Mouse (Mus musculus): Measurements from ENCODE around the gene Hist1h4f. TPM values are rescaled to one million over a fixed set of nuclear protein-coding genes. Genes with fewer than 3 reads are reported as not detected.
"Not testable (repeated sequence)": the region's sequence is repeated elsewhere in the genome, so short reads cannot be mapped to it uniquely, and the experiment has no call there.

Hist1h4f gene
- total RNA-seq, 2 experiments from 2014 or later = 150 to 167 TPM

GRCm38 (mm10) chr13:23554925-23555838, 3.7 kb upstream of the Hist1h4f start:
- peak overlapping the region; percentile 62 for H3K4me3 ChIP-seq
- DNase-seq (ENCODE audit: low spot score in 2 of 2) = peak; percentile 75 to 82
- peak overlapping the region; percentile 78 for H3K27ac ChIP-seq
- TF ChIP-seq CTCF (conservative IDR thresholded peaks at IDR 0.05) = no peak

GRCm38 (mm10) chr13:23554393-23554792, 2.9 kb upstream of the Hist1h4f start:
- peak overlapping the region; percentile 78 for H3K27ac ChIP-seq
- no peak for DNase-seq (ENCODE audit: low spot score in 2 of 2)
- H3K4me3 ChIP-seq = peak overlapping the region; percentile 62

GRCm38 (mm10) chr13:23552962-23553361, 1.5 kb upstream of the Hist1h4f start, which contains the start of gene Hist1h1d:
Gene Hist1h1d (plus strand): TSS chr13:23553262.
- H3K27ac ChIP-seq = peak within 1 kb of the TSS; percentile 78; the same call in 1 of the 2 replicates
- no peak within 1 kb of the TSS for H3K4me3 ChIP-seq
- TF ChIP-seq CTCF (conservative IDR thresholded peaks at IDR 0.05) = no peak
- DNase-seq (ENCODE audit: low spot score in 2 of 2) = no peak

More at GRCm38 (mm10) chr13:23554393-23554792, 2.9 kb upstream of the Hist1h4f start:
- no peak for TF ChIP-seq CTCF (conservative IDR thresholded peaks at IDR 0.05)

GRCm38 (mm10) chr13:23551931-23552914, 775 bp upstream of the Hist1h4f start:
- DNase-seq (ENCODE audit: low spot score in 2 of 2) = no peak
- TF ChIP-seq CTCF (conservative IDR thresholded peaks at IDR 0.05) = no peak
- no peak overlapping the region; the same call in 1 of the 2 replicates for H3K27ac ChIP-seq
- H3K4me3 ChIP-seq = peak overlapping the region; percentile 58

- peak overlapping the region; percentile 58 for H3K4me3 ChIP-seq
- no peak for TF ChIP-seq CTCF (conservative IDR thresholded peaks at IDR 0.05)
- DNase-seq (ENCODE audit: low spot score in 2 of 2) = no peak
- peak overlapping the region; percentile 85 for H3K27ac ChIP-seq
Observed at GRCm38 (mm10) chr13:23550761-23551145, 695 bp downstream of the Hist1h4f start.

- TF ChIP-seq CTCF (conservative IDR thresholded peaks at IDR 0.05) = no peak
- DNase-seq (ENCODE audit: low spot score in 2 of 2) = no peak
- Histone ChIP-seq H3K4me3 (no peak overlapping the region), H3K27ac (no peak overlapping the region)
Observed at GRCm38 (mm10) chr13:23546694-23547093, 4.8 kb downstream of the Hist1h4f start.

- Histone ChIP-seq H3K27ac (peak overlapping the region; percentile 83), H3K4me3 (peak overlapping the region; percentile 70)
- DNase-seq (ENCODE audit: low spot score in 2 of 2) = not testable (repeated sequence)
Observed at GRCm38 (mm10) chr13:23544787-23545120, 6.7 kb downstream of the Hist1h4f start.

- Histone ChIP-seq H3K27ac (peak within 1 kb of the TSS; percentile 83), H3K4me3 (peak within 1 kb of the TSS; percentile 70)
- TF ChIP-seq CTCF (conservative IDR thresholded peaks at IDR 0.05) = no peak
- peak; percentile 73 to 89 for DNase-seq (ENCODE audit: low spot score in 2 of 2)
Observed at GRCm38 (mm10) chr13:23543965-23544786, 7.3 kb downstream of the Hist1h4f start, which contains the start of gene Hist1h3f. Gene Hist1h3f (plus strand): TSS chr13:23544052.

GRCm38 (mm10) chr13:23542999-23543607, 8.3 kb downstream of the Hist1h4f start, which contains the start of gene Hist1h2bh:
Gene Hist1h2bh (minus strand): TSS chr13:23543392.
- peak within 1 kb of the TSS; percentile 68; the same call in 1 of the 2 replicates for H3K27ac ChIP-seq
- DNase-seq (ENCODE audit: low spot score in 2 of 2) = peak; percentile 54 to 93
- peak within 1 kb of the TSS; percentile 70 for H3K4me3 ChIP-seq

GRCm38 (mm10) chr13:23542225-23542980, 9.0 kb downstream of the Hist1h4f start:
- H3K27ac ChIP-seq; DNase-seq (ENCODE audit: low spot score in 2 of 2): not testable (repeated sequence)
- H3K4me3 ChIP-seq = peak overlapping the region; percentile 70

- Histone ChIP-seq H3K27ac (no peak overlapping the region), H3K4me3 (no peak overlapping the region)
- DNase-seq (ENCODE audit: low spot score in 2 of 2) = no peak
- no peak for TF ChIP-seq CTCF (conservative IDR thresholded peaks at IDR 0.05)
Observed at GRCm38 (mm10) chr13:23541497-23541896, 10.0 kb downstream of the Hist1h4f start.

- H3K27ac ChIP-seq, H3K4me3 ChIP-seq: not testable (repeated sequence)
Observed at GRCm38 (mm10) chr13:23539821-23540220, 11.6 kb downstream of the Hist1h4f start.

More at GRCm38 (mm10) chr13:23539821-23540220, 11.6 kb downstream of the Hist1h4f start:
- DNase-seq (ENCODE audit: low spot score in 2 of 2) = not testable (repeated sequence)

All from layer of hippocampus, adult 2 months (tissue).